In the genomic region with DNA sequence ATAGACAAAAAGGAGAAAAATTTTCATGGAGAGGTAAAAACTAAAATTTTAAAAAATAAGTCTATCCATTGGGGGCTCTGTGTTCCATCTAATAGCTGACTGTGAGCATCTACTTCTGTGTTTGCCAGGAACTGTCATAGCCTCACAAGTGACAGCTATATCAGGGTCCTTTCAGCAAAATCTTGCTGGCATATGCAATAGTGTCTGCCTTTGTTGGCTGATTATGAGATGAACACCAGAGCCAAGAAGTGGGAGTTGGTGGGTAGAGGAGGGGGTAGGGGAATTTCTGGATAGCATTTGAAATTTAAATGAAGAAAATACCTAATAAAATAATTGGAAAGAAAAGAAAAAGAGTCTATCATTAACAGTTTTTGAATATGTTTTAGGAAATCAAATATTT, we compare ENCODE assay signal across 15 mouse cellular contexts.
"Had no signal": no experiment of that assay in that cellular context is flagged by ENCODE, and none has a peak within 500 bp of the region (broad histone marks: within the 10 kb centered on the region; RNA-seq: fewer than 3 reads in every experiment).

No protein-coding gene starts in this region.

- DNase-seq: kidney, postnatal 14 days; kidney, postnatal 4 days; left cerebral cortex, postnatal 4 days; liver, postnatal 0 days; lung, embryonic 14.5 days; thymus, adult 18-20 months; thymus, postnatal 4 days had no signal

- ATAC-seq: liver, postnatal 0 days; lung, postnatal 0 days; midbrain, embryonic 13.5 days; midbrain, embryonic 16.5 days had no signal

- H3K27me3 ChIP-seq: limb, embryonic 12.5 days; limb, embryonic 15.5 days; midbrain, embryonic 13.5 days had no signal

- H3K4me2 ChIP-seq: limb, embryonic 12.5 days; limb, embryonic 15.5 days; liver, embryonic 11.5 days; lung, embryonic 14.5 days; midbrain, embryonic 13.5 days had no signal

- H3K9ac ChIP-seq: limb, embryonic 12.5 days; limb, embryonic 15.5 days; liver, embryonic 14.5 days; liver, postnatal 0 days; lung, embryonic 14.5 days; midbrain, embryonic 13.5 days had no signal

- H3K27ac ChIP-seq: limb, embryonic 12.5 days; limb, embryonic 15.5 days; liver, embryonic 14.5 days; macrophage; midbrain, embryonic 13.5 days had no signal

- H3K4me1 ChIP-seq: limb, embryonic 12.5 days; limb, embryonic 15.5 days; midbrain, embryonic 13.5 days had no signal

- H3K36me3 ChIP-seq: limb, embryonic 12.5 days; limb, embryonic 15.5 days; midbrain, embryonic 13.5 days had no signal

- H3K4me3 ChIP-seq: limb, embryonic 12.5 days; limb, embryonic 15.5 days; midbrain, embryonic 13.5 days had no signal

- H3K9me3 ChIP-seq: limb, embryonic 12.5 days; limb, embryonic 15.5 days; midbrain, embryonic 13.5 days had no signal
